Mouse (Mus musculus): ENCODE measurements around the gene Slc13a5. TPM values are rescaled to one million over a fixed set of nuclear protein-coding genes. Genes with fewer than 3 reads are reported as not detected.
A peak's percentile ranks its signal among the peaks of the same experiment; 100 is the strongest.

Slc13a5 gene
- polyA plus RNA-seq, 1 experiment from 2014 or later = 0.04 TPM

DNA sequence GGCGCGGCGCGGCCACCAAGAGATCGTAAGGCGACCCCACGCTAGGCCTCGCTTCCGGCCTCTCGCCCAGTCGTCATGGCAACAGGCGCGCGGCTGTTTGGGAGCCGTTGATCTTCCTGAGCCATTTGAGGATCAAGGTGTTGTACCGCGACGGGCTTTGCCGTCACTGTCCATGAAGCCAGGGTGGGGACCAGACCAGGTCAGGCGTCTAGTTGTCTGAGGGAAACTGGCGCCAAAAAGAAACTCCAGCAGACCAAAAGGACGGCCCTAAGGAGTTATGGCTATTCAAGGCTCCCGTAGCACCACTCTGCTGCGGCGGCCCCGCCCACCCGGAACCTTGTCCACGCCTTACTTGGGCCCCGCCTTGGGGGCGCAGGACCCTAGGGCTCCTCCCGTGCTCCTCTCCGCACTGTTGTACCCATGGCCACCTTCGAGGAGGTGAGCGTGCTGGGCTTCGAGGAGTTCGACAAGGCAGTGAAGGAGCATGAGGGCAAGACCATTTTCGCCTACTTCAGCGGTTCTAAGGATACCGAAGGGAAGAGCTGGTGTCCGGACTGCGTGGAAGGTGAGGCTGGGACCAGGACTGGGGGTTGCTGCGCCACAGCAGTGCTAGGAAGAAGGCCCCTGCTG lies 59.7 kb downstream of the Slc13a5 start, which contains the start of the genes 4933427D14Rik and Txndc17:
4933427D14Rik (minus strand) TSS at position 256 of the 630 bp plus-strand sequence.
Txndc17 (plus strand) TSS at position 344 of the 630 bp plus-strand sequence.
- peak within 1 kb of the TSS; percentile 81 for H3K9ac ChIP-seq (ENCODE audit: low read depth, low read length)
- H3K36me3 ChIP-seq (ENCODE audit: insufficient read depth, low read length) = peaks cover 8% of the 10 kb centered on the region; the same call in 1 of the 2 replicates
- WGBS = under 1% methylated on average over 42 of the region's 42 CpGs
- peak; percentile 94 for ATAC-seq (replicated peaks; ENCODE audit: low FRiP score, low read depth)
- 0 out of 2 replicates have a peak, but pooled peaks cover 10% of the 10 kb centered on the region for H3K4me1 ChIP-seq (replicated peaks; ENCODE audit: insufficient read depth, low read length)
- H3K9me3 ChIP-seq (replicated peaks; ENCODE audit: low read length) = no peaks in the 10 kb centered on the region
- H3K27me3 ChIP-seq (ENCODE audit: insufficient read depth, low read length) = no peaks in the 10 kb centered on the region
- TF ChIP-seq CTCF (IDR thresholded peaks at IDR 0.05; ENCODE audit: low read depth) = peak; percentile 11; the same call in 1 of the 2 replicates
- peak within 1 kb of the TSS; percentile 92 for H3K4me3 ChIP-seq (replicated peaks; ENCODE audit: low read depth, low read length)
- peak; percentile 94 for DNase-seq (ENCODE audit: low spot score)
- H3K4me2 ChIP-seq (ENCODE audit: low read length) = peak within 1 kb of the TSS; percentile 91
- peak within 1 kb of the TSS; percentile 73 for H3K27ac ChIP-seq

DNA sequence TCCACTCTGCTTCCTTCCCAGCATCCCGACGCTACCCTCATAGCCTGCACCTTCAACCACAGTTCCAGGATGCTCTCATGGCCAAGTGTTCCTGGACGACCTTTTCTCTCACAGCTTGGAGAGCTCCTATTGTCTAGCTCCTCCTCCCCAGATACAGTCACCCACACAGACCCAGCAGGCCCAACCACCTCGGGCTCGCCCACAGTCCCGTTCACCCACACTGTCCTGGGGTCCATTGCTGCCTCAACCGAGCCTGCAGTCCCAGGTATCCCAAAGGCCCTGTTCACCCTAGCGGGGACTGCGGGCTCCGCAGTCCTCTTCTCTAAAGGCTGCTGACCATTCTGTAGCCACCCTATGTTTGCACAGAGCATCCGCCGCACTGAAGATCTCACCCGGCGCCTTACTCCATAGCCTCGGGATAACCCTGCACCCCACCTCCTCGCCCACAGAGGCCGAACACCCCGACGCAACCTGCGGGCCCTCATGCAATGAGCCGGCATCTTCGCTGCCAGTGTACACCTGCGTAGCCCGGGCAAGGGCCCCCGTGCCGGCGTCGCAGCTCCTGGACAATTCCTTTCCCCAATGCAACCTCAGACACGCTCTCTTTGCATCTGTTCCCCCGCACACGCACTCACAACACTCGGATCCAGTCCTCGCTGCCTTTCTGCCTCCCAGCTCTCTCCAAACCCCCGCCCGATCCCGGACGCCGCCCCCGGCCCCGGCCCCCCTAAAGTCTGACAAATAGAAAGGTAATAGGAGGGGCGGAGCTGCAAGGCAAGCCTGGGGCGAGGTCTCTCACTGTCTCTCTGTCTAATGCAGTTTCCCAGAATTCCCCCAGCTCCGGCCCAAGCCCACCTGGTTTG lies 60.5 kb downstream of the Slc13a5 start, which contains the start of gene Gm43951:
Gm43951 (minus strand) TSS at position 500 of the 863 bp plus-strand sequence.
- TF ChIP-seq CTCF (IDR thresholded peaks at IDR 0.05; ENCODE audit: low read depth) = peak; percentile 48
- H3K27me3 ChIP-seq (ENCODE audit: insufficient read depth, low read length) = no peaks in the 10 kb centered on the region
- peak within 1 kb of the TSS; percentile 92 for H3K4me3 ChIP-seq (replicated peaks; ENCODE audit: low read depth, low read length)
- peak within 1 kb of the TSS; percentile 81 for H3K9ac ChIP-seq (ENCODE audit: low read depth, low read length)
- H3K4me1 ChIP-seq (replicated peaks; ENCODE audit: insufficient read depth, low read length) = 0 out of 2 replicates have a peak, but pooled peaks cover 10% of the 10 kb centered on the region
- H3K9me3 ChIP-seq (replicated peaks; ENCODE audit: low read length) = no peaks in the 10 kb centered on the region
- DNase-seq (ENCODE audit: low spot score) (peak; percentile 63), ATAC-seq (replicated peaks; ENCODE audit: low FRiP score, low read depth) (peak; percentile 63)
- WGBS = under 1% methylated on average over 43 of the region's 43 CpGs
- peaks cover 8% of the 10 kb centered on the region; the same call in 1 of the 2 replicates for H3K36me3 ChIP-seq (ENCODE audit: insufficient read depth, low read length)
- peak within 1 kb of the TSS; percentile 91 for H3K4me2 ChIP-seq (ENCODE audit: low read length)
- peak within 1 kb of the TSS; percentile 73 for H3K27ac ChIP-seq

GRCm38 (mm10) chr11:72205256-72205655 lies 61.8 kb downstream of the Slc13a5 start:
- ATAC-seq (replicated peaks; ENCODE audit: low FRiP score, low read depth) = no peak
- Histone ChIP-seq H3K4me2 (ENCODE audit: low read length) (no peak overlapping the region), H3K9me3 (replicated peaks; ENCODE audit: low read length) (no peaks in the 10 kb centered on the region), H3K4me1 (replicated peaks; ENCODE audit: insufficient read depth, low read length) (0 out of 2 replicates have a peak, but pooled peaks cover 10% of the 10 kb centered on the region), H3K4me3 (replicated peaks; ENCODE audit: low read depth, low read length) (no peak overlapping the region), H3K27ac (no peak overlapping the region), H3K36me3 (ENCODE audit: insufficient read depth, low read length) (peaks cover 2% of the 10 kb centered on the region; the same call in 1 of the 2 replicates), H3K27me3 (ENCODE audit: insufficient read depth, low read length) (no peaks in the 10 kb centered on the region), H3K9ac (ENCODE audit: low read depth, low read length) (no peak overlapping the region)
- TF ChIP-seq CTCF (IDR thresholded peaks at IDR 0.05; ENCODE audit: low read depth) = no peak
- WGBS = 76% methylated on average over 6 of the region's 6 CpGs
- DNase-seq (ENCODE audit: low spot score) = no peak

DNA sequence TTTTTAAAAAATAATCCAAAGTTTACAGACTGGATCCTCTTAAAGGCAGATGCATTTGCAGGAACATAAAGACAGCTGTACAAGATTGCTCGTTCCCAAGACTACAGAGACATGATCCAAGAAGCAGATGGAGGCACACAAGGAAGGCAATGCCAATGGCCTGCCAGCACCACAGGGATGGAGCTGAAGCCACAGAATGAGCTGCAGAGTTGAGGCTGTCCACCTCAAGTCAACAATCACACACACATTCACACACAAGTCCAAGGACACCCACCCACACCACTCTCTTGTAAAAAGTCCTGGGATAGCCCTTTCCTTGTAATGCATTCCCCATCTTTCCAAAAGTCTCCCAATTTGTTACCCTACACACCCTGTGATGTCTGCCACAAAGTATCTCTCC lies 63.6 kb downstream of the Slc13a5 start:
- H3K9ac ChIP-seq (ENCODE audit: low read depth, low read length) = no peak overlapping the region
- no peaks in the 10 kb centered on the region for H3K9me3 ChIP-seq (replicated peaks; ENCODE audit: low read length)
- H3K27ac ChIP-seq = no peak overlapping the region
- 0 out of 2 replicates have a peak, but pooled peaks cover 10% of the 10 kb centered on the region for H3K4me1 ChIP-seq (replicated peaks; ENCODE audit: insufficient read depth, low read length)
- no peak for DNase-seq (ENCODE audit: low spot score)
- no peaks in the 10 kb centered on the region for H3K27me3 ChIP-seq (ENCODE audit: insufficient read depth, low read length)
- H3K4me3 ChIP-seq (replicated peaks; ENCODE audit: low read depth, low read length) = no peak overlapping the region
- H3K36me3 ChIP-seq (ENCODE audit: insufficient read depth, low read length) = peaks cover 9% of the 10 kb centered on the region
- ATAC-seq (replicated peaks; ENCODE audit: low FRiP score, low read depth) = no peak
- TF ChIP-seq CTCF (IDR thresholded peaks at IDR 0.05; ENCODE audit: low read depth) = no peak
- H3K4me2 ChIP-seq (ENCODE audit: low read length) = no peak overlapping the region
- 89% methylated on average over 1 of the region's 1 CpGs for WGBS

GRCm38 (mm10) chr11:72196506-72196905 lies 70.5 kb downstream of the Slc13a5 start:
- H3K4me2 ChIP-seq (ENCODE audit: low read length) = no peak overlapping the region
- ATAC-seq (replicated peaks; ENCODE audit: low FRiP score, low read depth) (no peak), DNase-seq (ENCODE audit: low spot score) (peak; percentile 15)
- H3K4me3 ChIP-seq (replicated peaks; ENCODE audit: low read depth, low read length) = no peak overlapping the region
- H3K9me3 ChIP-seq (replicated peaks; ENCODE audit: low read length) = no peaks in the 10 kb centered on the region
- H3K27me3 ChIP-seq (ENCODE audit: insufficient read depth, low read length) = no peaks in the 10 kb centered on the region
- peaks cover 22% of the 10 kb centered on the region for H3K36me3 ChIP-seq (ENCODE audit: insufficient read depth, low read length)
- H3K4me1 ChIP-seq (replicated peaks; ENCODE audit: insufficient read depth, low read length) = no peaks in the 10 kb centered on the region
- no peak overlapping the region for H3K9ac ChIP-seq (ENCODE audit: low read depth, low read length)
- WGBS = 78% methylated on average over 8 of the region's 8 CpGs
- no peak for TF ChIP-seq CTCF (IDR thresholded peaks at IDR 0.05; ENCODE audit: low read depth)
- H3K27ac ChIP-seq = peak overlapping the region; percentile 27; the same call in 1 of the 2 replicates

- no peak overlapping the region for H3K4me3 ChIP-seq (replicated peaks; ENCODE audit: low read depth, low read length)
- no peak overlapping the region for H3K4me2 ChIP-seq (ENCODE audit: low read length)
- no peak for TF ChIP-seq CTCF (IDR thresholded peaks at IDR 0.05; ENCODE audit: low read depth)
- H3K9ac ChIP-seq (ENCODE audit: low read depth, low read length) = no peak overlapping the region
- H3K27ac ChIP-seq = no peak overlapping the region
- no peaks in the 10 kb centered on the region for H3K27me3 ChIP-seq (ENCODE audit: insufficient read depth, low read length)
- H3K4me1 ChIP-seq (replicated peaks; ENCODE audit: insufficient read depth, low read length) = no peaks in the 10 kb centered on the region
- 90% methylated on average over 2 of the region's 2 CpGs for WGBS
- ATAC-seq (replicated peaks; ENCODE audit: low FRiP score, low read depth) = no peak
- DNase-seq (ENCODE audit: low spot score) = no peak
- peaks cover 37% of the 10 kb centered on the region for H3K36me3 ChIP-seq (ENCODE audit: insufficient read depth, low read length)
- no peaks in the 10 kb centered on the region for H3K9me3 ChIP-seq (replicated peaks; ENCODE audit: low read length)
These were observed 72.8 kb downstream of the Slc13a5 start for GRCm38 (mm10) chr11:72194259-72194658.

Other genes starting within 250 kb of the Slc13a5 start
- gene Aipl1, start 229.7 kb downstream of the Slc13a5 start, polyA plus RNA-seq (2015; fragmentation: Nextera tagmentation; extraction: Ambion mirVana) = 0.38 and 0.41 TPM in 2 replicates
- gene Pimreg, start 225.2 kb downstream of the Slc13a5 start, polyA plus RNA-seq (2015; fragmentation: Nextera tagmentation; extraction: Ambion mirVana) = 54.8 and 58.1 TPM in 2 replicates
- gene Pitpnm3, start 131.4 kb downstream of the Slc13a5 start, polyA plus RNA-seq (2015; fragmentation: Nextera tagmentation; extraction: Ambion mirVana) = 0.42 and 0.45 TPM in 2 replicates
- 0.05 and 0.10 TPM in 2 replicates for gene Gm43951, start 60.4 kb downstream of the Slc13a5 start, polyA plus RNA-seq (2015; fragmentation: Nextera tagmentation; extraction: Ambion mirVana)
- 12.8 and 14.8 TPM in 2 replicates for gene 4933427D14Rik, start 59.8 kb downstream of the Slc13a5 start, polyA plus RNA-seq (2015; fragmentation: Nextera tagmentation; extraction: Ambion mirVana)
- 260 and 268 TPM in 2 replicates for gene Txndc17, start 59.7 kb downstream of the Slc13a5 start, polyA plus RNA-seq (2015; fragmentation: Nextera tagmentation; extraction: Ambion mirVana)
- 47.5 and 49.2 TPM in 2 replicates for gene Med31, start 51.6 kb downstream of the Slc13a5 start, polyA plus RNA-seq (2015; fragmentation: Nextera tagmentation; extraction: Ambion mirVana)
- gene Xaf1, start 34.4 kb upstream of the Slc13a5 start, polyA plus RNA-seq (2015; fragmentation: Nextera tagmentation; extraction: Ambion mirVana) = 25.0 and 28.3 TPM in 2 replicates
- not detected in 2 replicates for gene Fbxo39, start 47.2 kb upstream of the Slc13a5 start, polyA plus RNA-seq (2015; fragmentation: Nextera tagmentation; extraction: Ambion mirVana)
- gene Tekt1, start 95.2 kb upstream of the Slc13a5 start, polyA plus RNA-seq (2015; fragmentation: Nextera tagmentation; extraction: Ambion mirVana) = 4.6 and 5.1 TPM in 2 replicates
- gene Smtnl2, start 144.5 kb upstream of the Slc13a5 start, polyA plus RNA-seq (2015; fragmentation: Nextera tagmentation; extraction: Ambion mirVana) = 112 and 129 TPM in 2 replicates
- 3.3 and 3.8 TPM in 2 replicates for gene Ggt6, start 168.3 kb upstream of the Slc13a5 start, polyA plus RNA-seq (2015; fragmentation: Nextera tagmentation; extraction: Ambion mirVana)
- 107 and 109 TPM in 2 replicates for gene Mybbp1a, start 174.1 kb upstream of the Slc13a5 start, polyA plus RNA-seq (2015; fragmentation: Nextera tagmentation; extraction: Ambion mirVana)
- 6.3 and 7.4 TPM in 2 replicates for gene Spns2, start 222.7 kb upstream of the Slc13a5 start, polyA plus RNA-seq (2015; fragmentation: Nextera tagmentation; extraction: Ambion mirVana)

Data from kidney, postnatal 0 days (tissue).